Mouse (Mus musculus): ENCODE results near the gene Alox8.

- TF ChIP-seq USF1 (IDR thresholded peaks at IDR 0.05; ENCODE audit: low read depth) (no peak), CEBPB (IDR thresholded peaks at IDR 0.05; ENCODE audit: insufficient read depth, poor library complexity, severe bottlenecking) (no peak), E2F4 (IDR thresholded peaks at IDR 0.05; ENCODE audit: insufficient read depth) (no peak), MYOG (IDR thresholded peaks at IDR 0.05; ENCODE audit: control insufficient read depth in 1 of 3, insufficient read depth in 1 of 3, insufficient read length in 2 of 3, low read depth in 2 of 3) (no peak), POLR2A (IDR thresholded peaks at IDR 0.05; ENCODE audit: insufficient read length, low read depth) (no peak), TCF3 (IDR thresholded peaks at IDR 0.05; ENCODE audit: insufficient read length, low read depth) (no peak), TCF12 (IDR thresholded peaks at IDR 0.05; ENCODE audit: insufficient read depth, poor library complexity, severe bottlenecking) (no peak), MYOD1 (IDR thresholded peaks at IDR 0.05; ENCODE audit: control insufficient read depth in 1 of 3, insufficient read length in 2 of 3, low read depth in 2 of 3) (no peak), POLR2AphosphoS2 (IDR thresholded peaks at IDR 0.05; ENCODE audit: insufficient read length, low read depth) (no peak), MAX (IDR thresholded peaks at IDR 0.05; ENCODE audit: low read depth) (no peak), REST (IDR thresholded peaks at IDR 0.05; ENCODE audit: insufficient read depth, insufficient read length) (no peak)
Observed at GRCm38 (mm10) chr11:69218661-69219060, 21.0 kb upstream of the Alox8 start.

Measured in myocyte (in vitro differentiated cells).